Mouse (Mus musculus) heart, adult 2 months (tissue): ENCODE data around the gene Syt16.

Experiments used
- CTCF ChIP-seq: fragments of 200-600 bp; IDR thresholded peaks from 2 replicates; pipeline ENCODE4 v1.8.1; 2022; ENCODE audit warnings: antibody characterized with exemption, mild to moderate bottlenecking, moderate library complexity
- EP300 ChIP-seq: fragments of 200-500 bp; IDR thresholded peaks from 2 replicates; pipeline ENCODE4 v1.6.1; 2011; ENCODE audit warnings: low read depth, low read length, control low read depth; ENCODE audit not compliant: insufficient read depth

GRCm38 (mm10) chr12:74160791-74161190 lies 163.3 kb downstream of the Syt16 start:
- TF ChIP-seq EP300 (no peak), CTCF (no peak)
